Mouse (Mus musculus) colon, adult 2 months (tissue): ENCODE results near the gene Zfp575. TPM values are rescaled to one million over a fixed set of nuclear protein-coding genes. Genes with fewer than 3 reads are reported as not detected.

Experiments
- polyA plus RNA-seq: library from polyadenylated mRNA; depleted of rRNA; stranded (reverse); fragments of >200 nt; gene quantifications from 2 replicates; pipeline ENCODE4 v1.2.3, GENCODE M21; 2012; rRNA removed

Zfp575 gene
- polyA plus RNA-seq = 1.2 and 1.7 TPM in 2 replicates

DNA sequence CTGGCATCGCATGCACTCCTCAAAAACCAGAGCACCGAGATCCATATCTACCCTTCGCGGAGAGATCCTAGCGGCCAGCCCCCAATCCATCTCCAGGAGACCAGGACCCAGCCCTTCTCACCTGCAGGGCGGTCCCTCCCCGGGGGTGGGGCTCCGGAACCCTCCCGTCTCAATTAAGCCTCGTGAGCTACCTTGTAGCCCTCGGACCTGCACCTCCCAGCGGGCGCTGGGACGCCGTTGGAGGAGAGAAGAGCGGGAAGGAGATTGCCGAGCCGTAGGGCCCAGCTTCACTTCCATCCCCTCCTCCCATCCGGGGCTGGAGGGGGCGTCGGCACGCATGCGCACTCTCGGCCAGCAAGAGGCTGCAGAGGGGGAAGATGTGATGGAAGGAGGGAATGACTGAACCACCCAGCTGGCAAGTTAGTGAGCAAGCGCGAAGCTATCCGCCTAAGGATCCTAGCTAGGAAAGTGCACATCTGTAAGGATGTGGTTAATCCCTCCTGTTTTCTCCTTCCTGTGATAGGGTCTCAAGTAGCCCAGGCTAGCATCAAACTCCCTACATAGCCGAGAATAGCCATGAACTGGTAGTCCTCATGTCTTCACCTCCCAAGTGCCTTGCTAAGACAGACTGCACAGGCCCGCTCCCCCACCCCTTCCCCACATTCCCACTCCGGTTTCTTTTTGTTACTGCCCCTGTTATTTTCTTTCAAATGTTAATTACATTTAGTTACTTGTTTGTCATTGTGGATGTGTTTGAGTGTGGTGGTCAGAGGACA, at the start of gene Zfp575, which contains the start of gene Ethe1:
TSS of gene Zfp575 (minus strand) at position 312 of the 776 bp plus-strand sequence.
TSS of gene Ethe1 (plus strand) at position 214 of the 776 bp plus-strand sequence.

DNA sequence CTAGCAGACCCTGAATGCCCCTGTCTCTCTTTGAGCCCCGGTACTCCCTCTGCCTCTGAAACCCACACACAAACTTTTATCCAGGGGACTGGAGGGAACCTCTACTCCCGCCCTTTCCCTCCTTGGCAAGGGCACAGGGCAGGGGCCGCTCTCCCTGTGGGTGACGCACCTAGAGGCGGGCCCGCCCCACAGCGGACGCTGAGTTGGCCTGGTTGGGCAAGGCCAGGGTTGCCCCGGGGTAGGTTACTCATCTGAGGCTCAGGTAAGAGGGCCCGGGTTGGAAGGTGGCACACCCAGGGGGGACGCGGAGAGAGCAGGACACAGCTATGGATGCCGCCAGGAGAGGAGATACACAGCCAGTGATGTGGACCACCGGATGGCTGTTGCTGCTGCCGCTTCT, 48.8 kb upstream of the Zfp575 start, which contains the start of gene Lypd3:
TSS of gene Lypd3 (plus strand) at position 287 of the 400 bp plus-strand sequence.

DNA sequence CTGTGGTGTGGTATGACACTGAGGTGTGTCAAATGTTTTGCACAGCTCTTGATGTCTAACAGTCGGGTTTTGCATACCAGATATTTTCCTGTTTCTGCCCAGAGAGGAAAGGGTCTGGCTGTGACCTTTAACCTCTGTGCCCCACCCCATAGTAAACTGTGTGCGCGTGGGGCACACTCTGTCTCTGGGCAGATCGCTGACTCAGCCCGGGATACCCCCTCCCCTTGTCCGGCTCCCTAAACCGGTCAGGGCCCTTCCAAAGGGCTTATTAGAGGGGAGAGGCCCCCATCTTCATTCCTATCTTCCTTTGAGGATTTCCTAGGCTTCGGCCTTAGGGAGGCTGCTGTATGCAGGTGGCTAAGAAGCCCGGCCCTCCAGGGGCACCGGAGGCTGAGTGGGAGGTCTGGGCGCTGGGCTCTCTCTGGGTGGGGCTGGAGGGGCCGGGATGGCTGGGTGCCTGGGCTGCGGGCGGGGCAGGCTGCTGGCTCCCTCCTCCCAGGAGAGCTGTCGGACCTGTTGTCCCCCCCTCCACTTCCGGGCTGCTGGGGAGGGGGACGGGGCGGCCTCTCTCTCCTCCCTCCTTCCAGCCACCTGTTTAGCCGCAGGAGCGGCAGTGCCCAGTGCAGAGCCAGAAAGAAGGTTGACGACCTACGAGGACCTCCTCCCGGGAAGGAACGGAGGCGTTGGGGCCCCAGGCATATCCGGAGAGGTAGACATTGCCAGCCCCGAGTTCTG, 22.9 kb upstream of the Zfp575 start, which contains the start of gene Phldb3:
TSS of gene Phldb3 (plus strand) at position 620 of the 735 bp plus-strand sequence.

DNA sequence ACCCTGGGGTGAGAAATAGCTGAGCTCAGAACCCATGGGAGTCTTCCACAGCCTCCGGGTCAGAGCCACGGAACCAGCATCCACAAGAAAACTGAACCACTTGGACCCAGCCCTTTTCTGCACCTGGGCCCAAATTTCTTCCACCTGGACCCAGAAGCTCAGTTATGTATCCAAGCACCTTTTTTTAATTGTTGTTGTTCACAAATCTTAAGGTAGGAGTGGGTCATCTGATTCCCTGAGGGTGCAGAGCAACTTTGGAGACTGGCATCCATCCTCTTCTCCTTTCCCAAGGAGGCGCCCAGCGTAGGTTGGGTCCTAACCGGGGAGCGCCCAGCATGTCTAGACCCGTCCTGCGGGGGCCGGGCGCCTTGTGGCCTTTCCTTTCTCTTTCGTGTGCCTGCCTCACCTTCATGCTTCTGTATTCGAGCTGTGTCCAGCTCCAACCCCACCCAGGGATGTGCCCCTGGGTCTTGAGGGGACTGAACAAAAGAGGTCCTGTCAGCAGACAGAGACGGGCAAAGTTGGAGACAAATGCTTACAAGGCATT, 41.3 kb downstream of the Zfp575 start, which contains the start of the genes Pinlyp and Xrcc1:
TSS of gene Pinlyp (minus strand) at position 51 of the 547 bp plus-strand sequence.
TSS of gene Xrcc1 (plus strand) at position 222 of the 547 bp plus-strand sequence.

Other genes with a start within 250 kb of the Zfp575 start
- gene Lypd5, start 238.4 kb downstream of the Zfp575 start, polyA plus RNA-seq = not detected in 2 replicates
- gene Kcnn4, start 217.4 kb downstream of the Zfp575 start, polyA plus RNA-seq = 136 and 140 TPM in 2 replicates
- 49.2 and 51.1 TPM in 2 replicates for gene Smg9, start 188.0 kb downstream of the Zfp575 start, polyA plus RNA-seq
- gene Irgc1, start 135.3 kb downstream of the Zfp575 start, polyA plus RNA-seq = 0.35 and 1.1 TPM in 2 replicates
- 16.4 and 17.4 TPM in 2 replicates for gene Plaur, start 125.2 kb downstream of the Zfp575 start, polyA plus RNA-seq
- gene Cadm4, start 105.6 kb downstream of the Zfp575 start, polyA plus RNA-seq = 8.6 and 12.3 TPM in 2 replicates
- 12.5 and 13.9 TPM in 2 replicates for gene Zfp428, start 80.6 kb downstream of the Zfp575 start, polyA plus RNA-seq
- gene AC161166.1, start 75.2 kb downstream of the Zfp575 start, polyA plus RNA-seq = not detected in 2 replicates
- 15.3 and 16.0 TPM in 2 replicates for gene Irgq, start 57.0 kb downstream of the Zfp575 start, polyA plus RNA-seq
- gene Pinlyp, start 41.5 kb downstream of the Zfp575 start, polyA plus RNA-seq = 0.24 TPM in 1 of 2 replicates, not detected in the other
- gene Xrcc1, start 41.4 kb downstream of the Zfp575 start, polyA plus RNA-seq = 29.9 and 34.7 TPM in 2 replicates
- gene Ethe1, start 98 bp downstream of the Zfp575 start, polyA plus RNA-seq = 766 and 787 TPM in 2 replicates
- gene Phldb3, start 23.1 kb upstream of the Zfp575 start, polyA plus RNA-seq = 4.4 and 5.2 TPM in 2 replicates
- gene Lypd3, start 48.9 kb upstream of the Zfp575 start, polyA plus RNA-seq = 0.17 TPM in 1 of 2 replicates, not detected in the other
- gene Tex101, start 89.0 kb upstream of the Zfp575 start, polyA plus RNA-seq = not detected in 2 replicates
- gene BC049730, start 121.6 kb upstream of the Zfp575 start, polyA plus RNA-seq = not detected in 2 replicates
- not detected in 2 replicates for gene Gm4763, start 139.3 kb upstream of the Zfp575 start, polyA plus RNA-seq
- 106 and 208 TPM in 2 replicates for gene Cd177, start 172.7 kb upstream of the Zfp575 start, polyA plus RNA-seq
- 37.8 and 48.8 TPM in 2 replicates for gene Ceacam10, start 189.6 kb upstream of the Zfp575 start, polyA plus RNA-seq